Mouse (Mus musculus): ENCODE measurements around the gene Fgd3.

Fgd3 gene

DNA sequence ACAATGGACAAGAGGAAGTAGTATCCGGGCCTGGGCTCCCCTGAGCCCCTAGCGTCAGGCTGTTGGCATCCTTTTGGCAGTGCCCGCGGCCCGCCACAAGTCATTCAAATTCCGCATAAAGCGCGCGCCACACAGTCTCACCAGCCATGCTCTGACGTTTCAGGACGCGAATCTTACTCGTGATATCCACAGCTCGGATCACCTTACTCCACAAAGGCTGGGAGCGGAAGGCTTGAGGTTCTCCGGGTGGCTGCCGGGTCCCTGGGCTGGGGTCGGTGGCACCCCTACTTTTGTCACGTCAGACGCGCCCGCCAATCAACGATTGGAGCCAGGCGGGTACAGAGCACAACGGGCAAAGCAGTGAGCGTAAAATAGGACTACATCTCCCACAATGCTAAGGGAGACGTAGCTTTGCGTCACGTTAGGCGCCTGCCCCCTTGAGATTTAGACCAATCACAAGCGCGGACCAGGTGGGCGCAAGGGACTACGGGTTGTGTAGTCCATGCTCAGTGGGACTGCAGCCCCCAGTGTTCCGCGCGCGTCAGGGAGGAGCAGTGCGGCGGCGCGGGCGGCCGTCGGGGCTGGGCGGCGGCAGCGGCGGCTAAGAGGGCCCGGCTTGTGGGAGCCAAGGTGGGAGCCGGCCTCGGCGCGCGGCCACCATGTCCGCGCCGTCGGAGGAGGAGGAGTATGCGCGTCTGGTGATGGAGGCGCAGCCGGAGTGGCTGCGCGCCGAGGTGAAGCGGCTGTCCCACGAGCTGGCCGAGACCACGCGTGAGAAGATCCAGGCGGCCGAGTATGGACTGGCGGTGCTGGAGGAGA is 21.1 kb upstream of the Fgd3 start, which contains the start of gene Bicd2:
Bicd2 (plus strand) TSS at position 574 of the 819 bp plus-strand sequence.
- peak; percentile 97 for DNase-seq (ENCODE audit: low spot score)

- no peak for DNase-seq (ENCODE audit: low spot score)
Measured at GRCm38 (mm10) chr13:49338893-49339546, 18.9 kb upstream of the Fgd3 start.

DNA sequence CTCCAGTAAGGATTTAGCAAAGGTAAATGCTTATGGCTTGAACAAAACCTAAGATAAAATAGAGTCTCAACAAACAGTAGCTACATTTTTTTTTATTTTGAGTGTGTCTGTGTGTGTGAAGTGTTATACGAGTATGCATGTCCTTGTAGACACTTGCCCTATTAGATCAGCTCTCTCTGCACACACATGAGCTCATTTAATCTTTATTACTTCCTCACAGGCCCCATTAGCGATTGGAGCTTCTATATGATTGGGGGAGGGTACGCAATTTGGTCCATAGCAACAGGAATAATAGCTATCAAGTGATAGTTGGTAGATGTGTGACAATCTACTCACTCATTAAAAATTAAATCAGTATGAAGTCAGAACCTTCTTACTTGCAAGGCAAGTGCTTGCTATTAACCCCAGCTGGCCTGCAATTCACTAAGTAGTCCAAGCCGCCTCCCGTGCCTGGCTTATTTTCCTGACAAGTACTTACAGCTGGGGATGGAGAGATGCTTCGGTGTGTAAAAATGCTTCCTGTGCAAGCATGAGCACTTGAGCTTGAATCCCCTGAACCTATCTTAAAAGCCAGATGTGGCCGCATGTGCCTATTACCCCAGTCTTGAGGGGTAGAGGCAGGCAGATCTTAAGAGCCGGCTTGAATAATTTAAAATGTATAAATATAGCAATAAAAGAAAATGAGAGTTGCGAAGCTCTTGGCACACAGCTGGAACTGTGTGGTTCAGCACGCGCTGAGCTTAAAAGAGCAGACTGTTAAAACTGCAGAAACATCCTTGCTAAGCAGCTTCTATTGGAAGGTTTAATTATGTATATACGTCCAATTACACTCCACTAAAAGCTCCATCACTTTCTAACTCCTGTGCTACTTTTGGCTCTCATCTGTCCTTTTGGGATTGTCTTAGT is 15.2 kb upstream of the Fgd3 start:
- DNase-seq (ENCODE audit: low spot score), result no peak

- no peak for DNase-seq (ENCODE audit: low spot score)
Measured at GRCm38 (mm10) chr13:49333250-49333649, 13.1 kb upstream of the Fgd3 start.

DNA sequence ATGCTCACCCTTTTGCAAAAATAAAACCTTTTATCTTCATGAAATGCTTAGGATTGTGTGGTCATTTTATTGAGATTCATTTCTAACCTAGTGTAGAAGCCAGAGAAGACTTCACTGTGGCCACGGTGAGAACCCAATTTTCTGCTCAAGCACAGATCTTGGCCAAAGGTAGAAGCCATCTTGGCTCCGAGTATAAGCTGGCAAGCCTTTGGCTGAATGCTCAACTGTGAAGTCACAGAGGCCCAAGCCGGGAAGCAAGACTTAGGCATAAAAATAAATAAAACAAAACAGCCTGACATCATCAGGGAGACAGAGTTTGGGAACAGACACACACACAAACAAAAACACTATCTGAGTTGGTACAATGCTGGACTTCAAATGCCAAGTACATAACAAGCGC is 8.0 kb upstream of the Fgd3 start:
- DNase-seq (ENCODE audit: low spot score), result no peak

DNA sequence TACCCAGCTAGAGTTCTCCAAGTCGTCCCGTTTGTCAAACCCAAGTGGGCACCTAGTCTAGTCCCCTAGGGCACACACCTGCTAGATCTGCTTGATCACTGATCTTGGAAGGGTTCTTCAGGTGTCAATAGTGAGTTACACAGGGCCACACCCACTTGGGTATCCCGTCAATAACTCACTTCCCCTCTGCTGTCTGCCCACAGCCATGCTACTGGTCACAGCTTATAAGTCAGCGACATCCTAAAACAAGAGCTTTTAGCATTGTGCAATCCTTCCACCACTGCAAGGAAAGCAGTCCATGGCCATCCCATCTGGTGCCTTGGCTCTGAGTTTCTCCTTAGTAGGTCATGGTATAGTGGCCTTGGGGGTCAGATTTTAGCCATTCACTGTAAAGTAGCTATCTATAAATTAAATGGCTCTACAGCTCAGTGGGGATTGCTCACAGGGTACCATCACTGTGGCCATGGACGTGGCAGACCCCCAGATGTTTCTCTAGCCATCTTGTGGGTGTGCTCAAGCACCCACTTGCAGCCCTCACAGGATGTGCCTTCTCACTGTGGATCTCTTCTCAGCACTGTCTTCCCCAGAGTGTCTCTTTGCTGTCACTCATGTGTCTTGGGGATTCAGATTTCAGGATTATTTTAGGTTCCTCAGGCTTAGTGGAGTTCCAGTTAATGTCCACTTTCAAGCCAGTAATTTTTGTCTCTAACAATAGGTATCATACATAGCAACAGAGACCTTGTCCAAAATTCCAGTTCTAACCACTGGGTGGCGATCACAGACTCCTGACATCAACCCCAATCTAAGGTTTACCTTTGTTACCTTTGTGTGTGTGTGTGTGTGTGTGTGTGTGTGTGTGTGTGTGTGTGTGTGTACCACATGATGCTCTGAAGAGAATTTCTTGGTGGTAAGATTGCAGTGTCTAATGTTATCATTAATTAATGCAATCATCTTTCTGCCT is 6.4 kb upstream of the Fgd3 start:
- DNase-seq (ENCODE audit: low spot score), result no peak

DNA sequence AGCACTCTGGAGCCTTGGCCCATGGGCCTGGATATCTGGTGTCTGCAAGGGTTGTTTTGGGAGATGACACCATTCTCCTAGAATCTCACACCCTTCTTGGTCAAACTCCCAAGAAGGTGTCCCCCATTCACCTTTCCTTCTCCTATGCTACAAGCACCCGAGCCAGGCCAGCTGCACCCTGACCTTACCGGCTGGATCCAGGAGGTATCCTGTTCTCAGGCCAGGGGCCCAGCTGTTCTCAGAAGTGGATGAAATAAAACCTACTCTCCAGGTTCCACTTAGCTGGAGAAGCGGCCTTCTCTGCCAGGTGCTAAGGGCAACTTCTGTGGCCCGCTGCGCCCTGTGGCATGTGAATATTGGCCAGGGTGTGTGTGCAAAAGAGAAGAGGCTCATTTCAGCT is 4.8 kb upstream of the Fgd3 start:
- DNase-seq (ENCODE audit: low spot score), result no peak

DNA sequence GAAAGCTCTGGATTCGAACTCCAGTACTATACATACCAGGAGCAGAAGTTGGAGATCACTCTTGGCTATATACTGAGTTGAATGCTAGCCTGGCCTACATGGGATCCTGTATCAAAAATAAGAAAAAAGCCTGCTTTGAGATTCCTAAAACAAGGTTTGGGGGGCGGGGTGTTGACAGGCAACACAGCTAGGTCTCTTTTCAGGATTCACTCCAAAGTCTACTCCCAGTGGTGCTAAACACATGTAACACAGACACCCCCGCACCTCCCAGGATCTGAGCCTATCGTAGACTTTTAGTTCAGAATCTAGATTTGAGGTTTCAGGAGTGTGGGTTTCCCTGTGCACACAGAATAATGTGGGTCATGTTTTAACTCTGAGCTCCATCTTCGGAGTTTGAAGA is 2.6 kb upstream of the Fgd3 start:
- peak; percentile 70 for DNase-seq (ENCODE audit: low spot score)

- DNase-seq (ENCODE audit: low spot score), result no peak
Measured at GRCm38 (mm10) chr13:49322169-49322568, 2.1 kb upstream of the Fgd3 start.

- DNase-seq (ENCODE audit: low spot score), result no peak
Measured at GRCm38 (mm10) chr13:49321452-49321851, 1.3 kb upstream of the Fgd3 start.

GRCm38 (mm10) chr13:49320514-49320913 is 403 bp upstream of the Fgd3 start:
- DNase-seq (ENCODE audit: low spot score), result no peak

GRCm38 (mm10) chr13:49317914-49318313 is 2.2 kb downstream of the Fgd3 start:
- no peak for DNase-seq (ENCODE audit: low spot score)

DNA sequence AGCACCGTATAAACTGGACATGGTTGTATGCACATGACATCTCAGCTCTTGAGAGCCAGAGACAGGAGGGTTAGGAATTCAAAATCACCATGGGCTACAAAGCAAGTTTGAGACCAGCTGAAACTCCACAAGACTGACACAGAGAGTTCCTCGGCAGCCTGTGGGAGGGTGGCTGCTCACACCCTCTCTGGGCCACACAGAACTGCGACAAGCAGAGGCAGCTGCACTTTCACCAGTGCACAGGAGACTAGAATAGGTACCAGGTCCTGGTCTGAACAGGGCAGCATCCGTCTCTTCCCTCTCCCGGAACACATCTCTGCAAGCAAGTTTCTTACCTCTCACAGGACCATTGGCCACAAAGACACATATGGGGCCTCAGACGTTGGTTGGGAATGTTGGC is 2.6 kb downstream of the Fgd3 start:
- DNase-seq (ENCODE audit: low spot score), result no peak

GRCm38 (mm10) chr13:49316386-49317162 is 3.5 kb downstream of the Fgd3 start:
- no peak for DNase-seq (ENCODE audit: low spot score)

DNA sequence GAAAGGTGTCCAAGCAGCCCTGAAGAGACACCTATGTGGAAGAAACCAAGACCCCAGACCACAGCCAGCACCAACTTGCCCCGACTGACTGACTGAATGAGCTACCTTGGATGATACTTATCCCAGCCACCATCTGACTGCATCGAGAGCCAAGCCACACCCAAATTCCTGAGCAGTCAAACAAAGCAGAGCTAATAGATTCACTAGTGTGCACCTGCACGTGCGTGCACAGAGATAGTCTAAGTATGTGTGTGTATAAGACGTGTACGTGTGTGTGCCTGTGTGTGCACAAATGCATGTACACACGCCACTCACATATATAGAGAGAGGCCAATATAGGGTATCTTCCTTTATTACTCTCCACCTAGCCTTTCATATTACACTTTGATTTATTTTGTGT is 8.5 kb downstream of the Fgd3 start:
- no peak for DNase-seq (ENCODE audit: low spot score)

DNA sequence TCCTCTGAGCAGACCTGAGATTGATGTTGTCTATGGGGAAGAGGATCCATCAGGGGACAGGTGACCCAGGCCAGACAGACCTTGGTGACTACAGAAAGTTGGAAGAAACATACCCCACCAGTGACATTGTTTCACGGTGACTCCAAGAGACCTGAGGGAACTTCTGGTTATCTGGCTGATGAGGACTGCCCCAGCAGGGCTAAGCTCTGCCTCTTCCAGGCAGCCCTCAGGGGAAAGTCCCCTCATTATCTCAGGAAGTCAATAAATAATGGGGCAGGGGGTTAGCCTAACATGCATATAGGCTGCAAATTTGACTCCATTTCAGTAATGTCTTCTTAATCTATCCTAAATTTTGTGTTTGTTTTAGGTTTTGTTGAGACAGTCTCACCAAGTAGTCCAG is 10.6 kb downstream of the Fgd3 start:
- no peak for DNase-seq (ENCODE audit: low spot score)

GRCm38 (mm10) chr13:49308861-49309403 is 11.2 kb downstream of the Fgd3 start:
- DNase-seq (ENCODE audit: low spot score), result no peak

DNA sequence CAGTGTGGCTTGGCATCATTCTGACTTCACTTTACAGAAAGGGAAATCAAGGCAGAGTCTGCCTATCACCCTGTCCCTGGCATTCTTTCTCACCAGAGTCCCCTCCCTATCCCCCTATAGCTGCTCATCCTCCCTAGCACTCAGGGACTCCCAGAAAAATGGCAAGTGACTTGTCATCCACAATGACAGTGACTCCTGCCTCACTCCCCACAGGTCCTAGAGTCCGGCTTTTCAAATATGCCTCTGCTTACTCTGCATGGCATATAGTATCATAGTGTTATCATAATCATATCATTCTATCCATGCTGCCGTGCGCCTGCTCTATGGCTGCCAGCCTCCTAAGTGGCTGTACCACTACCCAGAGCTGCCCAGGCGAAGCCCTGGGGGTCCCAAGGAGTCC is 11.9 kb downstream of the Fgd3 start:
- DNase-seq (ENCODE audit: low spot score), result no peak

DNA sequence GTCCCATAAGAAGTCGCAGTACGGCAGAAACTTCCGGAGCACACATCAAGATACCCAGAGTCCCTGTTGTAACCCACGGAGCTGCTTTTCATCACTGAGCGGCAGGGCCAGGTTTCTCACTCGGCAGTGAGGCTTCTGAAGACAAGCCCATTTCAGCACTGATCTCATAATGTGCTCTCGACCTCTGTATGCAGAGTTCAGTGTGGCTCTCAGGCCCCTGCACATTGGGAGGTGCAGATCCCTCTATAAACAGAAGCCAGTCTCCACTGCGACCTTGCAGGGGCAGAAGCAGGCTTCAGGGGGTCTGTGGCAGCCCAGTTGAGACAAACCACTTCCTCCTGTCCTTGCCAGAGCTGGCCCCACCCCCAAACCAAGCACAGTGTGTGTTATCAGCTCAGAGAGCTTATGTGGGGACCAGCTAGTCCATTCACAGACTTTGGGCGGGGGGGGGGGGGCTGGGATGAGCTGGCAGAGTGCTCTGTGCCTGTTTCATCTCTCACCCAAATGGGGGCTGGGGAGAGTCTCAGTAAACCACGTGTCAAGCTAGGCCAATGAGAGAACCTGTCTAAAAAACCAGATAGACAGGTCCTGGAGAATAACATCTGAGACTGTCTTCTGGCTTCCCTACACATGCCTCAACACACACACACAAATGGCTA is 12.7 kb downstream of the Fgd3 start:
- DNase-seq (ENCODE audit: low spot score), result no peak
